Mouse (Mus musculus) limb, embryonic 11.5 days (tissue): Measurements from ENCODE around the gene Dlgap1. TPM values are rescaled to one million over a fixed set of nuclear protein-coding genes. Genes with fewer than 3 reads are reported as not detected.

Experiments
- ATAC-seq: fragments of 200-750 bp; cut with Nextera tagmentation; 2 replicates; pipeline ENCODE4 v1.8.0; 2017; ENCODE audit warnings: low read depth; ENCODE audit not compliant: insufficient number of reproducible peaks, low FRiP score, low TSS enrichment
- DNase-seq: peaks from one replicate; pipeline ENCODE4 v3.0.0-alpha.2; 2015; ENCODE audit warnings: low spot score
- H3K27ac ChIP-seq: fragments of 300-500 bp; sonication (generic); replicated peaks from 2 replicates; pipeline ENCODE4 v1.5.1; 2014; ENCODE audit warnings: low read depth, mild to moderate bottlenecking, low read length
- H3K27me3 ChIP-seq: fragments of 300-500 bp; sonication (generic); 2 replicates; pipeline ENCODE4 v1.6.1; 2014; ENCODE audit warnings: mild to moderate bottlenecking, low read length, mixed read lengths; ENCODE audit not compliant: control insufficient read depth, insufficient read depth
- H3K36me3 ChIP-seq: fragments of 300-500 bp; sonication (generic); 2 replicates; pipeline ENCODE4 v1.6.1; 2014; ENCODE audit warnings: mild to moderate bottlenecking, low read length, moderate library complexity, mixed read lengths; ENCODE audit not compliant: control insufficient read depth, insufficient read depth
- H3K4me1 ChIP-seq: fragments of 300-500 bp; sonication (generic); 2 replicates; pipeline ENCODE4 v1.6.1; 2014; ENCODE audit warnings: low read length, mixed read lengths; ENCODE audit not compliant: control insufficient read depth, insufficient read depth
- H3K4me2 ChIP-seq: fragments of 300-500 bp; sonication (generic); 2 replicates; pipeline ENCODE4 v1.6.1; 2014; ENCODE audit warnings: low read depth, mild to moderate bottlenecking, moderate library complexity; ENCODE audit not compliant: severe bottlenecking
- H3K4me3 ChIP-seq: fragments of 300-500 bp; sonication (generic); 2 replicates; pipeline ENCODE4 v1.5.1; 2014; ENCODE audit warnings: low read depth, low read length
- H3K9ac ChIP-seq: fragments of 300-500 bp; sonication (generic); 2 replicates; pipeline ENCODE4 v1.6.1; 2014; ENCODE audit warnings: mild to moderate bottlenecking, low read length
- H3K9me3 ChIP-seq: fragments of 300-500 bp; sonication (generic); 2 replicates; pipeline ENCODE4 v1.6.1; 2016; ENCODE audit warnings: low read length; ENCODE audit not compliant: control insufficient read depth
- WGBS: fragments of 180-500 bp; shearing (Covaris S2); extraction: QIAGEN DNeasy Blood & Tissue Kit; methylation state at CpG from one replicate; pipeline ENCODE4 v1.1.7; 2014; 5-methylcytosine and 5-hydroxymethylcytosine counted together
- polyA plus RNA-seq: library from polyadenylated mRNA; unstranded; fragments of >200 nt; fragmentation: Nextera tagmentation; extraction: Ambion mirVana; gene quantifications from 2 replicates; pipeline ENCODE4 v1.2.1, GENCODE M21; 2014

Dlgap1 gene
- polyA plus RNA-seq, 1 experiment from 2014 or later, result 0.65 TPM

GRCm38 (mm10) chr17:70794291-70794690 is 825.4 kb downstream of the Dlgap1 start:
- 0 out of 2 replicates have a peak, but pooled peaks have one; percentile 47 for ATAC-seq
- no peak overlapping the region for H3K4me2 ChIP-seq
- no peaks in the 10 kb centered on the region for H3K9me3 ChIP-seq
- H3K27me3 ChIP-seq, result no peaks in the 10 kb centered on the region
- H3K4me3 ChIP-seq, result no peak overlapping the region
- no peak overlapping the region for H3K27ac ChIP-seq
- no peak overlapping the region for H3K9ac ChIP-seq
- H3K36me3 ChIP-seq, result no peaks in the 10 kb centered on the region
- H3K4me1 ChIP-seq, result no peaks in the 10 kb centered on the region
- 30% methylated on average over 7 of the region's 7 CpGs for WGBS
- DNase-seq, result no peak

- Histone ChIP-seq H3K4me2 (no peak overlapping the region), H3K4me1 (no peaks in the 10 kb centered on the region), H3K9me3 (no peaks in the 10 kb centered on the region), H3K27ac (no peak overlapping the region), H3K9ac (no peak overlapping the region), H3K27me3 (no peaks in the 10 kb centered on the region), H3K4me3 (no peak overlapping the region), H3K36me3 (no peaks in the 10 kb centered on the region)
- DNase-seq (no peak), ATAC-seq (no peak)
- WGBS, result 66% methylated on average over 6 of the region's 6 CpGs
Observed at GRCm38 (mm10) chr17:70794722-70795121, 825.8 kb downstream of the Dlgap1 start.

- no peaks in the 10 kb centered on the region for H3K9me3 ChIP-seq
- no peak overlapping the region for H3K27ac ChIP-seq
- WGBS, result 76% methylated on average over 4 of the region's 4 CpGs
- no peak overlapping the region for H3K9ac ChIP-seq
- no peaks in the 10 kb centered on the region for H3K27me3 ChIP-seq
- no peak overlapping the region for H3K4me3 ChIP-seq
- H3K4me1 ChIP-seq, result no peaks in the 10 kb centered on the region
- H3K36me3 ChIP-seq, result no peaks in the 10 kb centered on the region
- H3K4me2 ChIP-seq, result no peak overlapping the region
- DNase-seq (no peak), ATAC-seq (no peak)
Observed at GRCm38 (mm10) chr17:70795196-70795595, 826.3 kb downstream of the Dlgap1 start.

- Histone ChIP-seq H3K27me3 (no peaks in the 10 kb centered on the region), H3K9me3 (no peaks in the 10 kb centered on the region), H3K4me2 (no peak overlapping the region), H3K4me1 (no peaks in the 10 kb centered on the region), H3K27ac (no peak overlapping the region), H3K36me3 (no peaks in the 10 kb centered on the region), H3K4me3 (no peak overlapping the region), H3K9ac (no peak overlapping the region)
- ATAC-seq, result no peak
- WGBS, result 74% methylated on average over 8 of the region's 8 CpGs
- DNase-seq, result no peak
Observed at GRCm38 (mm10) chr17:70796940-70797772, 828.3 kb downstream of the Dlgap1 start.

GRCm38 (mm10) chr17:70797773-70798045 is 828.8 kb downstream of the Dlgap1 start:
- Histone ChIP-seq H3K4me1 (no peaks in the 10 kb centered on the region), H3K4me3 (no peak overlapping the region), H3K9ac (no peak overlapping the region), H3K4me2 (no peak overlapping the region), H3K9me3 (no peaks in the 10 kb centered on the region), H3K27me3 (no peaks in the 10 kb centered on the region), H3K27ac (no peak overlapping the region), H3K36me3 (no peaks in the 10 kb centered on the region)
- DNase-seq (no peak), ATAC-seq (no peak)
- WGBS, result 88% methylated on average over 1 of the region's 1 CpGs

- Histone ChIP-seq H3K4me3 (no peak overlapping the region), H3K4me2 (no peak overlapping the region), H3K9ac (no peak overlapping the region), H3K27ac (no peak overlapping the region), H3K36me3 (no peaks in the 10 kb centered on the region), H3K27me3 (no peaks in the 10 kb centered on the region), H3K9me3 (no peaks in the 10 kb centered on the region), H3K4me1 (no peaks in the 10 kb centered on the region)
- WGBS, result 89% methylated on average over 4 of the region's 4 CpGs
- ATAC-seq (no peak), DNase-seq (no peak)
Observed at GRCm38 (mm10) chr17:70799266-70799665, 830.4 kb downstream of the Dlgap1 start.

GRCm38 (mm10) chr17:70802022-70802421 is 833.1 kb downstream of the Dlgap1 start:
- Histone ChIP-seq H3K27me3 (no peaks in the 10 kb centered on the region), H3K4me2 (no peak overlapping the region), H3K9ac (no peak overlapping the region), H3K9me3 (no peaks in the 10 kb centered on the region), H3K27ac (no peak overlapping the region), H3K36me3 (no peaks in the 10 kb centered on the region), H3K4me3 (no peak overlapping the region), H3K4me1 (no peaks in the 10 kb centered on the region)
- DNase-seq, result no peak
- no peak for ATAC-seq
- WGBS, result 88% methylated on average over 14 of the region's 14 CpGs

- Histone ChIP-seq H3K4me2 (no peak overlapping the region), H3K27ac (no peak overlapping the region), H3K9ac (no peak overlapping the region), H3K9me3 (no peaks in the 10 kb centered on the region), H3K27me3 (no peaks in the 10 kb centered on the region), H3K4me1 (no peaks in the 10 kb centered on the region), H3K36me3 (no peaks in the 10 kb centered on the region), H3K4me3 (no peak overlapping the region)
- DNase-seq (no peak), ATAC-seq (peak; percentile 51; the same call in 1 of the 2 replicates)
- 95% methylated on average over 9 of the region's 9 CpGs for WGBS
Observed at GRCm38 (mm10) chr17:70805866-70806265, 837.0 kb downstream of the Dlgap1 start.

GRCm38 (mm10) chr17:70806600-70806999 is 837.7 kb downstream of the Dlgap1 start:
- WGBS, result 95% methylated on average over 2 of the region's 2 CpGs
- H3K36me3 ChIP-seq, result no peaks in the 10 kb centered on the region
- H3K27ac ChIP-seq, result no peak overlapping the region
- DNase-seq, result no peak
- no peak overlapping the region for H3K9ac ChIP-seq
- no peaks in the 10 kb centered on the region for H3K27me3 ChIP-seq
- no peak overlapping the region for H3K4me2 ChIP-seq
- no peak for ATAC-seq
- no peak overlapping the region for H3K4me3 ChIP-seq
- H3K4me1 ChIP-seq, result no peaks in the 10 kb centered on the region
- no peaks in the 10 kb centered on the region for H3K9me3 ChIP-seq
